Mouse (Mus musculus) forebrain, embryonic 12.5 days (tissue): ENCODE measurements around the gene Immt. TPM values are rescaled to one million over a fixed set of nuclear protein-coding genes. Genes with fewer than 3 reads are reported as not detected.
A peak's percentile ranks its signal among the peaks of the same experiment; 100 is the strongest.
"Not testable (repeated sequence)": the region's sequence is repeated elsewhere in the genome, so short reads cannot be mapped to it uniquely, and the experiment has no call there.

Experiments used
- ATAC-seq: fragments of 200-750 bp; cut with Nextera tagmentation; 2 replicates; pipeline ENCODE4 v1.8.0; 2017; ENCODE audit warnings: moderate TSS enrichment; ENCODE audit not compliant: low FRiP score
- H3K27ac ChIP-seq: fragments of 300-500 bp; sonication (generic); 2 replicates; pipeline ENCODE4 v1.5.1; 2016; ENCODE audit warnings: mild to moderate bottlenecking
- H3K27me3 ChIP-seq: fragments of 300-500 bp; sonication (generic); 2 replicates; pipeline ENCODE4 v1.6.1; 2016; ENCODE audit warnings: mild to moderate bottlenecking
- H3K36me3 ChIP-seq: fragments of 300-500 bp; sonication (generic); replicated peaks from 2 replicates; pipeline ENCODE4 v1.6.1; 2016; ENCODE audit warnings: mild to moderate bottlenecking
- H3K4me1 ChIP-seq: fragments of 300-500 bp; sonication (generic); 2 replicates; pipeline ENCODE4 v1.6.1; 2016
- H3K4me2 ChIP-seq: fragments of 300-500 bp; sonication (generic); 2 replicates; pipeline ENCODE4 v1.6.1; 2016; ENCODE audit warnings: mild to moderate bottlenecking, moderate library complexity
- H3K4me3 ChIP-seq: fragments of 300-500 bp; sonication (generic); replicated peaks from 2 replicates; pipeline ENCODE4 v1.5.1; 2016; ENCODE audit warnings: mild to moderate bottlenecking
- H3K9ac ChIP-seq: fragments of 300-500 bp; sonication (generic); 2 replicates; pipeline ENCODE4 v1.6.1; 2016; ENCODE audit warnings: mild to moderate bottlenecking
- H3K9me3 ChIP-seq: fragments of 300-500 bp; sonication (generic); 2 replicates; pipeline ENCODE4 v1.6.1; 2016
- WGBS: fragments of 180-500 bp; shearing (Covaris S2); methylation state at CpG from one replicate; pipeline ENCODE4 v1.1.7; 2016; 5-methylcytosine and 5-hydroxymethylcytosine counted together
- polyA plus RNA-seq: library from polyadenylated mRNA; unstranded; fragments of >200 nt; fragmentation: Nextera tagmentation; extraction: Ambion mirVana; gene quantifications from 2 replicates; pipeline ENCODE4 v1.2.1, GENCODE M21; 2016

The Immt gene
- polyA plus RNA-seq, 1 experiment from 2014 or later, result 156 TPM

GRCm38 (mm10) chr6:71871396-71871795, 40.3 kb downstream of the Immt start:
- H3K4me1 ChIP-seq, result no peaks in the 10 kb centered on the region
- H3K9me3 ChIP-seq, result no peaks in the 10 kb centered on the region
- H3K36me3 ChIP-seq, result peaks cover 81% of the 10 kb centered on the region
- H3K27me3 ChIP-seq, result no peaks in the 10 kb centered on the region
- H3K4me3 ChIP-seq, result no peak overlapping the region
- H3K9ac ChIP-seq, result no peak overlapping the region
- H3K27ac ChIP-seq, result no peak overlapping the region
- ATAC-seq, result no peak
- no peak overlapping the region for H3K4me2 ChIP-seq
- 92% methylated on average over 9 of the region's 9 CpGs for WGBS

- no peak overlapping the region for H3K9ac ChIP-seq
- no peak overlapping the region for H3K4me2 ChIP-seq
- ATAC-seq, result no peak
- peaks cover 89% of the 10 kb centered on the region for H3K36me3 ChIP-seq
- no peak overlapping the region for H3K27ac ChIP-seq
- 93% methylated on average over 3 of the region's 3 CpGs for WGBS
- H3K9me3 ChIP-seq, result no peaks in the 10 kb centered on the region
- H3K4me3 ChIP-seq, result no peak overlapping the region
- no peaks in the 10 kb centered on the region for H3K4me1 ChIP-seq
- no peaks in the 10 kb centered on the region for H3K27me3 ChIP-seq
Observed at GRCm38 (mm10) chr6:71877965-71878760, 47.0 kb downstream of the Immt start.

GRCm38 (mm10) chr6:71893263-71893662, 62.1 kb downstream of the Immt start:
- Histone ChIP-seq H3K4me2 (no peak overlapping the region), H3K9me3 (no peaks in the 10 kb centered on the region), H3K4me3 (no peak overlapping the region), H3K27ac (no peak overlapping the region), H3K27me3 (no peaks in the 10 kb centered on the region), H3K4me1 (no peaks in the 10 kb centered on the region), H3K36me3 (peaks cover 96% of the 10 kb centered on the region), H3K9ac (no peak overlapping the region)
- 96% methylated on average over 4 of the region's 4 CpGs for WGBS
- ATAC-seq, result no peak

GRCm38 (mm10) chr6:71907702-71908235, 76.6 kb downstream of the Immt start:
- no peaks in the 10 kb centered on the region for H3K9me3 ChIP-seq
- H3K27ac ChIP-seq, result no peak overlapping the region
- no peak for ATAC-seq
- H3K4me1 ChIP-seq, result peaks cover 17% of the 10 kb centered on the region
- H3K4me3 ChIP-seq, result peak overlapping the region; percentile 78
- WGBS, result 8% methylated on average over 4 of the region's 4 CpGs
- peak overlapping the region; percentile 75 for H3K9ac ChIP-seq
- H3K36me3 ChIP-seq, result peaks cover 26% of the 10 kb centered on the region
- no peaks in the 10 kb centered on the region for H3K27me3 ChIP-seq
- H3K4me2 ChIP-seq, result peak overlapping the region; percentile 71

- Histone ChIP-seq H3K4me1 (peaks cover 17% of the 10 kb centered on the region), H3K27ac (peak within 1 kb of the TSS; percentile 63), H3K4me2 (peak within 1 kb of the TSS; percentile 71), H3K9ac (peak within 1 kb of the TSS; percentile 75), H3K4me3 (peak within 1 kb of the TSS; percentile 78), H3K9me3 (no peaks in the 10 kb centered on the region), H3K27me3 (no peaks in the 10 kb centered on the region), H3K36me3 (peaks cover 23% of the 10 kb centered on the region)
- WGBS, result under 1% methylated on average over 58 of the region's 58 CpGs
- peak; percentile 92 for ATAC-seq
Observed at GRCm38 (mm10) chr6:71908481-71909381, 77.6 kb downstream of the Immt start, which contains the start of the genes Ptcd3 and Polr1a. Ptcd3 (minus strand) TSS chr6:71908750. Polr1a (plus strand) TSS chr6:71909053.

GRCm38 (mm10) chr6:71909384-71909783, 78.3 kb downstream of the Immt start:
- Histone ChIP-seq H3K9ac (peak overlapping the region; percentile 75; the same call in 1 of the 2 replicates), H3K4me3 (peak overlapping the region; percentile 78), H3K27me3 (no peaks in the 10 kb centered on the region), H3K4me1 (peaks cover 17% of the 10 kb centered on the region), H3K9me3 (no peaks in the 10 kb centered on the region), H3K4me2 (peak overlapping the region; percentile 71), H3K36me3 (peaks cover 20% of the 10 kb centered on the region), H3K27ac (no peak overlapping the region)
- 28% methylated on average over 10 of the region's 10 CpGs for WGBS
- ATAC-seq, result peak; percentile 42; the same call in 1 of the 2 replicates

- H3K9me3 ChIP-seq, result no peaks in the 10 kb centered on the region
Observed at GRCm38 (mm10) chr6:71909840-71910239, 78.7 kb downstream of the Immt start.

GRCm38 (mm10) chr6:71911686-71912450, 80.7 kb downstream of the Immt start:
- Histone ChIP-seq H3K9me3 (no peaks in the 10 kb centered on the region), H3K27me3 (no peaks in the 10 kb centered on the region), H3K4me2 (no peak overlapping the region), H3K4me1 (peaks cover 15% of the 10 kb centered on the region), H3K36me3 (peaks cover 23% of the 10 kb centered on the region), H3K9ac (no peak overlapping the region), H3K27ac (no peak overlapping the region), H3K4me3 (no peak overlapping the region)
- WGBS, result 86% methylated on average over 5 of the region's 5 CpGs
- no peak for ATAC-seq

More at GRCm38 (mm10) chr6:71909840-71910239, 78.7 kb downstream of the Immt start:
- Histone ChIP-seq H3K9ac (no peak overlapping the region), H3K4me1 (peaks cover 17% of the 10 kb centered on the region), H3K36me3 (peaks cover 18% of the 10 kb centered on the region), H3K4me2 (peak overlapping the region; percentile 71), H3K4me3 (peak overlapping the region; percentile 78), H3K27ac (no peak overlapping the region), H3K27me3 (no peaks in the 10 kb centered on the region)
- 83% methylated on average over 6 of the region's 6 CpGs for WGBS
- no peak for ATAC-seq

GRCm38 (mm10) chr6:71920752-71921151, 89.6 kb downstream of the Immt start:
- no peak overlapping the region for H3K4me2 ChIP-seq
- WGBS, result 93% methylated on average over 7 of the region's 7 CpGs
- H3K27ac ChIP-seq, result no peak overlapping the region
- no peak for ATAC-seq
- H3K9ac ChIP-seq, result no peak overlapping the region
- no peak overlapping the region for H3K4me3 ChIP-seq
- H3K4me1 ChIP-seq, result no peaks in the 10 kb centered on the region
- no peaks in the 10 kb centered on the region for H3K27me3 ChIP-seq
- no peaks in the 10 kb centered on the region for H3K9me3 ChIP-seq
- H3K36me3 ChIP-seq, result peaks cover 83% of the 10 kb centered on the region

- not testable (repeated sequence) for H3K27me3 ChIP-seq, H3K27ac ChIP-seq
- 85% methylated on average over 5 of the region's 5 CpGs for WGBS
Observed at GRCm38 (mm10) chr6:71925233-71925632, 94.1 kb downstream of the Immt start.

More at GRCm38 (mm10) chr6:71925233-71925632, 94.1 kb downstream of the Immt start:
- not testable (repeated sequence) for H3K9me3 ChIP-seq, H3K4me1 ChIP-seq, H3K4me2 ChIP-seq, ATAC-seq, H3K4me3 ChIP-seq, H3K9ac ChIP-seq
- H3K36me3 ChIP-seq, result peaks cover 78% of the 10 kb centered on the region
